Mouse (Mus musculus) liver, embryonic 11.5 days (tissue): ENCODE measurements around the gene Grm8. TPM values are rescaled to one million over a fixed set of nuclear protein-coding genes. Genes with fewer than 3 reads are reported as not detected.

Experiments used
- ATAC-seq: fragments of 200-750 bp; cut with Nextera tagmentation; replicated peaks from 2 replicates; pipeline ENCODE4 v1.8.0; 2017; ENCODE audit warnings: moderate number of reproducible peaks, mild to moderate bottlenecking, moderate TSS enrichment, moderate library complexity; ENCODE audit not compliant: low FRiP score
- DNase-seq: peaks from one replicate; pipeline ENCODE4 v3.0.0-alpha.2; 2017; ENCODE audit warnings: low spot score
- H3K27ac ChIP-seq: fragments of 300-500 bp; sonication (generic); 2 replicates; pipeline ENCODE4 v1.5.1; 2014; ENCODE audit warnings: mild to moderate bottlenecking, low read depth, low read length, control low read depth
- H3K27me3 ChIP-seq: fragments of 300-500 bp; sonication (generic); replicated peaks from 2 replicates; pipeline ENCODE4 v1.6.1; 2014; ENCODE audit warnings: low read length, mixed read lengths; ENCODE audit not compliant: control insufficient read depth, insufficient read depth
- H3K36me3 ChIP-seq: fragments of 300-500 bp; sonication (generic); 2 replicates; pipeline ENCODE4 v1.6.1; 2014; ENCODE audit warnings: mild to moderate bottlenecking, low read length, moderate library complexity, mixed read lengths; ENCODE audit not compliant: control insufficient read depth, insufficient read depth
- H3K4me1 ChIP-seq: fragments of 300-500 bp; sonication (generic); replicated peaks from 2 replicates; pipeline ENCODE4 v1.6.1; 2014; ENCODE audit warnings: low read length, mixed read lengths; ENCODE audit not compliant: control insufficient read depth, insufficient read depth
- H3K4me2 ChIP-seq: fragments of 300-500 bp; sonication (generic); 2 replicates; pipeline ENCODE4 v1.6.1; 2014; ENCODE audit warnings: mild to moderate bottlenecking, control low read depth, moderate library complexity
- H3K4me3 ChIP-seq: fragments of 300-500 bp; sonication (generic); 2 replicates; pipeline ENCODE4 v1.5.1; 2014; ENCODE audit warnings: low read depth, low read length, control low read depth
- H3K9ac ChIP-seq: fragments of 300-500 bp; sonication (generic); 2 replicates; pipeline ENCODE4 v1.6.1; 2014; ENCODE audit warnings: low read depth, low read length, control low read depth
- H3K9me3 ChIP-seq: fragments of 300-500 bp; sonication (generic); 2 replicates; pipeline ENCODE4 v1.6.1; 2016; ENCODE audit warnings: low read length, inconsistent platforms, mixed read lengths; ENCODE audit not compliant: control insufficient read depth
- WGBS: fragments of 180-500 bp; shearing (Covaris S2); extraction: QIAGEN DNeasy Blood & Tissue Kit; methylation state at CpG from one replicate; pipeline ENCODE4 v1.1.7; 2014; 5-methylcytosine and 5-hydroxymethylcytosine counted together
- polyA plus RNA-seq: library from polyadenylated mRNA; unstranded; fragments of >200 nt; fragmentation: Nextera tagmentation; extraction: Ambion mirVana; gene quantifications from 2 replicates; pipeline ENCODE4 v1.2.1, GENCODE M21; 2014

Grm8 gene
- polyA plus RNA-seq, result 0.25 and 0.29 TPM in 2 replicates

- H3K9ac ChIP-seq, result peak within 1 kb of the TSS; percentile 4; the same call in 1 of the 2 replicates
These were observed at the start of gene Grm8 for GRCm38 (mm10) chr6:28135001-28135401. TSS of gene Grm8 (minus strand) at chr6:28135178.

DNA sequence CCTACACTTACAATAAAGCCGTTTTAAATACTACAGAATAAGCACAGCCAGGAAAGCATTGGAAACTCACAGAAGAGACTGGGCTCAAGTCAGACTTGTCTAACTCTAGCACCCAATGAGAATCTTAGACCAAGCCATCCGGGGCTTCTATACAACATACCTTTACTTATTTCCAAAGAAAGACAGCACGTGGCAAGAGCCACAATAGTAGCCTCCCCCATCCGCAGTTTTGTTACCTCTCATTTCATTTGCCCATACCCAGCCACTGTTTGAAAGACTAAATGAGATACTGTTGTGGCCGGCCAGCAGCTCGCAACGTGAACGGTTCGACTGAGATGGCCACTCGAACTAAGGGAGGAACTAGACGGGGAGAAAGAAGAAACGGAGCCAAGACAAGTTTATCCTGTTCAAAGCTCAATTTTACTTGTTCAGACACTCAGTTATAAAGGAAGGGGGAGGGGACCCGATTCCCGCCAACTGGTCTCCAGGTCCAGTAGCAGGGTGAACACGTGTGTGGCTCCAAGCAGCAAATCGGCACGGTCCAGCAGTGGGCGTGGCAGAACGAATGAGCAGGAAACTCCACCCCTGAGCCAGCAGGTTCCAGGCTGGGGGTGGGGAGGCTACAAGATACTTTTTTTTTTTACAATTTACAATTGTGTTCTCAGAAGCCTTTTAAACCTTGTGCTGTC is 35.0 kb upstream of the Grm8 start:
- ATAC-seq (no peak), DNase-seq (no peak)
- Histone ChIP-seq H3K9ac (no peak overlapping the region), H3K4me2 (no peak overlapping the region), H3K9me3 (no peaks in the 10 kb centered on the region), H3K4me1 (no peaks in the 10 kb centered on the region), H3K36me3 (no peaks in the 10 kb centered on the region), H3K27ac (no peak overlapping the region), H3K4me3 (no peak overlapping the region), H3K27me3 (no peaks in the 10 kb centered on the region)
- WGBS, result 58% methylated on average over 19 of the region's 19 CpGs

More at GRCm38 (mm10) chr6:28135001-28135401, at the start of gene Grm8:
- DNase-seq (peak; percentile 57), ATAC-seq (peak; percentile 21)
- H3K4me3 ChIP-seq, result peak within 1 kb of the TSS; percentile 53
- H3K9me3 ChIP-seq, result no peaks in the 10 kb centered on the region
- 0% methylated on average over 42 of the region's 42 CpGs for WGBS
- H3K27me3 ChIP-seq, result peaks cover 57% of the 10 kb centered on the region
- H3K4me2 ChIP-seq, result peak within 1 kb of the TSS; percentile 88
- H3K4me1 ChIP-seq, result no peaks in the 10 kb centered on the region
- H3K27ac ChIP-seq, result no peak within 1 kb of the TSS
- no peaks in the 10 kb centered on the region for H3K36me3 ChIP-seq

- Histone ChIP-seq H3K9me3 (no peaks in the 10 kb centered on the region), H3K4me1 (no peaks in the 10 kb centered on the region), H3K27ac (no peak overlapping the region), H3K4me2 (no peak overlapping the region), H3K27me3 (no peaks in the 10 kb centered on the region), H3K9ac (no peak overlapping the region), H3K36me3 (no peaks in the 10 kb centered on the region), H3K4me3 (no peak overlapping the region)
- WGBS, result 55% methylated on average over 5 of the region's 5 CpGs
- ATAC-seq, result no peak
- no peak for DNase-seq
These were observed 25.4 kb upstream of the Grm8 start for GRCm38 (mm10) chr6:28160399-28160798.

GRCm38 (mm10) chr6:28146445-28146844 is 11.5 kb upstream of the Grm8 start:
- H3K9ac ChIP-seq, result no peak overlapping the region
- H3K9me3 ChIP-seq, result no peaks in the 10 kb centered on the region
- no peak overlapping the region for H3K4me2 ChIP-seq
- no peaks in the 10 kb centered on the region for H3K27me3 ChIP-seq
- WGBS, result 57% methylated on average over 6 of the region's 6 CpGs
- no peak overlapping the region for H3K4me3 ChIP-seq
- DNase-seq (no peak), ATAC-seq (no peak)
- no peak overlapping the region for H3K27ac ChIP-seq
- no peaks in the 10 kb centered on the region for H3K36me3 ChIP-seq
- no peaks in the 10 kb centered on the region for H3K4me1 ChIP-seq

DNA sequence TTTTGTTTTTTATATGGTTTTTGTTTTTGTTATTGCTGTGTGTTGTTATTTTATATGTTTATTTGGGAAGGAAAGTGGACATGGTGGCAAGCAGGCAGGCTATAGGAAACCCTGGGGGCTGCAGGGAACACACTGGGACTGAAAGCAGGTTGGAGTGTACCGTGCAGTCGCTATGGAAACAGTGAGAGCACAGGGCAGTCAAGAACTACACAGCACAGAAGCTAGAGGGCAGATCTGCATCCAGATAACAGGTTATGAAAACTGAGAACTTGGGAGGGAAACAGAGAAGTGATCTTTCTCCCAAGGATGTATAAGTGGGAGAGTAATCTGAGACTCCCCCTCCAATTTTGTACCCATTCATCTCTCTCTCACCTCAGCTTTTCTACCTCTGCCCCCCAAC is 7.4 kb upstream of the Grm8 start:
- Histone ChIP-seq H3K4me3 (no peak overlapping the region), H3K9ac (no peak overlapping the region), H3K4me1 (no peaks in the 10 kb centered on the region), H3K4me2 (no peak overlapping the region), H3K36me3 (no peaks in the 10 kb centered on the region), H3K27ac (no peak overlapping the region), H3K27me3 (no peaks in the 10 kb centered on the region; the same call in 1 of the 2 replicates), H3K9me3 (no peaks in the 10 kb centered on the region)
- DNase-seq, result no peak
- 29% methylated on average over 2 of the region's 2 CpGs for WGBS
- ATAC-seq, result no peak

- Histone ChIP-seq H3K27ac (no peak overlapping the region), H3K27me3 (peaks cover 52% of the 10 kb centered on the region), H3K9me3 (no peaks in the 10 kb centered on the region), H3K9ac (peak overlapping the region; percentile 4; the same call in 1 of the 2 replicates), H3K4me2 (peak overlapping the region; percentile 88), H3K4me3 (peak overlapping the region; percentile 53), H3K4me1 (no peaks in the 10 kb centered on the region), H3K36me3 (no peaks in the 10 kb centered on the region)
- WGBS, result 1% methylated on average over 37 of the region's 37 CpGs
- DNase-seq (peak; percentile 84), ATAC-seq (peak; percentile 86)
These were observed 644 bp upstream of the Grm8 start for GRCm38 (mm10) chr6:28135411-28136233.

GRCm38 (mm10) chr6:28134251-28134801 is 652 bp downstream of the Grm8 start:
- Histone ChIP-seq H3K36me3 (no peaks in the 10 kb centered on the region), H3K9me3 (no peaks in the 10 kb centered on the region), H3K4me2 (peak overlapping the region; percentile 88), H3K4me1 (no peaks in the 10 kb centered on the region), H3K9ac (no peak overlapping the region), H3K27ac (no peak overlapping the region), H3K27me3 (peaks cover 57% of the 10 kb centered on the region), H3K4me3 (peak overlapping the region; percentile 53)
- ATAC-seq, result no peak
- 2% methylated on average over 20 of the region's 20 CpGs for whole genome bisulfite sequencing
- peak; percentile 41 for DNase-seq

- H3K4me2 ChIP-seq, result peak overlapping the region; percentile 88
- peaks cover 57% of the 10 kb centered on the region for H3K27me3 ChIP-seq
- H3K4me1 ChIP-seq, result no peaks in the 10 kb centered on the region
- H3K9ac ChIP-seq, result no peak overlapping the region
- WGBS, result 2% methylated on average over 36 of the region's 38 CpGs
- no peak for ATAC-seq
- peak overlapping the region; percentile 14; the same call in 1 of the 2 replicates for H3K4me3 ChIP-seq
- no peaks in the 10 kb centered on the region for H3K36me3 ChIP-seq
- DNase-seq, result no peak
- H3K27ac ChIP-seq, result no peak overlapping the region
- H3K9me3 ChIP-seq, result no peaks in the 10 kb centered on the region
These were observed 1.5 kb downstream of the Grm8 start for GRCm38 (mm10) chr6:28133206-28134063.
